Mouse (Mus musculus) embryonic facial prominence, embryonic 14.5 days (tissue): ENCODE data around the gene Ssna1. TPM values are rescaled to one million over a fixed set of nuclear protein-coding genes. Genes with fewer than 3 reads are reported as not detected.

Experiments used
- ATAC-seq: fragments of 200-750 bp; cut with Nextera tagmentation; 2 replicates; pipeline ENCODE4 v1.8.0; 2017; ENCODE audit warnings: low read depth, moderate number of reproducible peaks, moderate TSS enrichment
- DNase-seq: peaks from one replicate; pipeline ENCODE4 v3.0.0-alpha.2; 2015; ENCODE audit warnings: low spot score
- H3K27ac ChIP-seq: fragments of 300-500 bp; sonication (generic); replicated peaks from 2 replicates; pipeline ENCODE4 v1.5.1; 2014; ENCODE audit warnings: low read depth, mild to moderate bottlenecking, low read length, moderate library complexity
- H3K27me3 ChIP-seq: fragments of 300-500 bp; sonication (generic); replicated peaks from 2 replicates; pipeline ENCODE4 v1.6.1; 2014; ENCODE audit warnings: low read length; ENCODE audit not compliant: control insufficient read depth, insufficient read depth
- H3K36me3 ChIP-seq: fragments of 300-500 bp; sonication (generic); 2 replicates; pipeline ENCODE4 v1.6.1; 2014; ENCODE audit warnings: low read length, mixed read lengths; ENCODE audit not compliant: control insufficient read depth, insufficient read depth
- H3K4me1 ChIP-seq: fragments of 300-500 bp; sonication (generic); 2 replicates; pipeline ENCODE4 v1.6.1; 2014; ENCODE audit warnings: antibody characterized with exemption, low read length; ENCODE audit not compliant: control insufficient read depth, insufficient read depth
- H3K4me2 ChIP-seq: fragments of 300-500 bp; sonication (generic); 2 replicates; pipeline ENCODE4 v1.6.1; 2014; ENCODE audit warnings: low read depth, mild to moderate bottlenecking, low read length, moderate library complexity, mixed read lengths
- H3K4me3 ChIP-seq: fragments of 300-500 bp; sonication (generic); 2 replicates; pipeline ENCODE4 v1.5.1; 2014; ENCODE audit warnings: low read depth, mild to moderate bottlenecking, low read length
- H3K9ac ChIP-seq: fragments of 300-500 bp; sonication (generic); 2 replicates; pipeline ENCODE4 v1.6.1; 2014; ENCODE audit warnings: low read depth, mild to moderate bottlenecking, low read length, moderate library complexity, mixed read lengths
- H3K9me3 ChIP-seq: fragments of 300-500 bp; sonication (generic); 2 replicates; pipeline ENCODE4 v1.6.1; 2016; ENCODE audit warnings: low read length; ENCODE audit not compliant: control insufficient read depth
- WGBS: fragments of 180-500 bp; shearing (Covaris S2); extraction: QIAGEN DNeasy Blood & Tissue Kit; methylation state at CpG from one replicate; pipeline ENCODE4 v1.1.7; 2014; 5-methylcytosine and 5-hydroxymethylcytosine counted together
- polyA plus RNA-seq: library from polyadenylated mRNA; unstranded; fragments of >200 nt; fragmentation: Nextera tagmentation; extraction: Ambion mirVana; gene quantifications from 2 replicates; pipeline ENCODE4 v1.2.1, GENCODE M21; 2014

Ssna1 gene
- polyA plus RNA-seq, 1 experiment from 2014 or later = 240 TPM

DNA sequence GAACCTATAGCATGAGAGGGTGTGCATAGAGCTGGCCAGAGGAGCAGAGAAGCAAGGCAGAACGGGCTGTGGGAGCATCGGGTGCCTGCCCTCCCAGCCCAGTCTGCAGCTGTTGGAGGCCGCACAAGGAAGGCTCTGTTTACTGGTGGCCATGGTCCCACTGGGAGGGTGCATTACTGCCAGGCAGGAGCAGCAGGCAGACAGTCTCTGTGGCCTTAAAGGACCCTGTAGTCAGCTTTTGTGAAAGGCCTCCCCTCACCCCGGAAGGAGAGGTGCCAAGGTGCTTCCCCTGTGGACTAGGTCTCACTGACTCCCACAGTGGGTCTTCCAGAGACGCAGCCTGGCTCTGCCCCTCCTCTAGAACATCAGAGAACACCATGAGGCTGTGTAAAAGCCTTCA lies 45.4 kb downstream of the Ssna1 start:
- Histone ChIP-seq H3K36me3 (peaks cover 4% of the 10 kb centered on the region), H3K27me3 (no peaks in the 10 kb centered on the region), H3K27ac (no peak overlapping the region; the same call in 1 of the 2 replicates), H3K9ac (0 out of 2 replicates have a peak overlapping the region, but pooled peaks have one; percentile 30), H3K4me3 (no peak overlapping the region), H3K9me3 (no peaks in the 10 kb centered on the region), H3K4me1 (peaks cover 17% of the 10 kb centered on the region), H3K4me2 (no peak overlapping the region)
- WGBS = 76% methylated on average over 5 of the region's 5 CpGs
- ATAC-seq = no peak
- DNase-seq = peak; percentile 30

DNA sequence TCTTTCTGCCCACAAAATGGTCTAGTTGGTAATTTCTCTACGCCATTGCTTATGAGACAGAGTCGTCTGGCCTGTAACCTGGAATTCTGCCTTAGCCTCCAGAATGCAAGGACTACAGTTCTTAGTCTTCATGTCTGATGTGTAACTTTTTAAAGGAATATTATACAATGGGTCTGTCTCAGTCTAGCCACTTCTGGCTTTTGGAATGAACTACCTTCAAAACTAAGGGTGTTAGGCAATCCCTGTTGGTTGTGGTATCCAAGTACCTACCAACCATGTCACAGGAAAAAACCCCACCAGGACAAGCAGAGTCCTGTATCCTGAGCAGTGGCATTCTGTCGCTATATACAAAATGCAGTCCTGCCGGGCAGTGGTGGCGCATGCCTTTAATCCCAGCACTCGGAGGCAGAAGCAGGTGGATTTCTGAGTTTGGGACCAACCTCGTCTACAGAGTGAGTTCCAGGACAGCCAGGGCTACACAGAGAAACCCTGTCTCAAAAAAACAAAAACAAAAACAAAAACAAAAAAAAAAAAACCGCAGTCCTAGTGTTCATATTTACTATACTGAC lies 46.3 kb downstream of the Ssna1 start:
- peak overlapping the region; percentile 97 for H3K27ac ChIP-seq
- peak overlapping the region; percentile 55; the same call in 1 of the 2 replicates for H3K4me3 ChIP-seq
- 0 out of 2 replicates have a peak overlapping the region, but pooled peaks have one; percentile 71 for H3K9ac ChIP-seq
- no peak for DNase-seq
- peak overlapping the region; percentile 50 for H3K4me2 ChIP-seq
- ATAC-seq = no peak
- H3K9me3 ChIP-seq = no peaks in the 10 kb centered on the region
- peaks cover 10% of the 10 kb centered on the region for H3K36me3 ChIP-seq
- 70% methylated on average over 8 of the region's 8 CpGs for WGBS
- H3K4me1 ChIP-seq = peaks cover 17% of the 10 kb centered on the region
- no peaks in the 10 kb centered on the region for H3K27me3 ChIP-seq

DNA sequence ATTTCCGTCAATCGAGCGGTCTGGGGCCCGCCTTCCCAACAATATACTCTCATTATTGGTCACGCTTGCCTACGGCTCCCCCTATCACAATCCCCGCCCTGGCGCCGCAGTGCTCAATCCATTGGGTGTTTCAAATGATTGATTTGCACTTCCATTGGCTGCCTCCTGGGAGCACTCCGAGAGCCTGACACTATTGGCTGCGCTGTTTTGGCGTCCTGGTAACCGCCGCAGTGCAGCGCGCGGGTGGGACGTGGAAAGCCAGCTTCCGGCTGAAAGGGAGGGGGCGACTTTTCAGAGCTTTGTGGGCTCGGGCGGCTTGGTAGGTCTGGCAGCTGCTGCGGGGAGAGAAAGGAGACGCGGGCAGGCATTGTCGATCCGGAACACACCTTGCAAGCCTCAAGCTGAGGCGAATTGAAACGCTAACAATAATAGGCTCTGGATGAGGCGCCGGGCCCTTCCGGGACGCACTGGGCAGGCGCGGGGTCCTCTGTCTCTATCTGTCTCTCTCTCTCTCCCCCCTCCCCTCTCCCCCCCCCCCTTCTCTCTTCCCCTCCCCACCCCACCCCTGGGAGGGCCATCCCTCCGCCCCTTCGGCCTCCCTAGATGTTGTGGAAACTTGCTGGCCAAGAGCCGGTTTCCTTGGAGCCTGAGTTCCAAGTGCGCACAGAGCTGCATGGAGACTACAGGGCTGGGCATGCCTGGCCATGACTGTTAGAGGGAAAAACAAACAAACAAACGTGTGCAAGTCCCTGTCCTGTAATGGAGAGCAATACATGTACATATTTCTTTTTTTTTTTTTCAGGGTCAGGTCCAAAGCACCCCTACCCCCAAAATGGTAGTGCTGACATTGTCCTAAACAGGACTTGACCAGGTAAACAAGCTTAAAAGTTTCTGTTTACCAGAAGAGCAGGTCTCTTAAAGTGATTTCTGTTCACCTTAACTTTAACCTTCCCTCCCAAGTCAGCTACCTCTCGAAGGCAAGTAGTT lies 47.2 kb downstream of the Ssna1 start:
- Histone ChIP-seq H3K9ac (peak overlapping the region; percentile 71), H3K4me1 (peaks cover 17% of the 10 kb centered on the region), H3K4me3 (peak overlapping the region; percentile 55), H3K27me3 (no peaks in the 10 kb centered on the region), H3K4me2 (peak overlapping the region; percentile 50), H3K9me3 (no peaks in the 10 kb centered on the region), H3K27ac (peak overlapping the region; percentile 97), H3K36me3 (peaks cover 10% of the 10 kb centered on the region)
- DNase-seq (peak; percentile 100), ATAC-seq (peak; percentile 97)
- WGBS = 2% methylated on average over 32 of the region's 41 CpGs

DNA sequence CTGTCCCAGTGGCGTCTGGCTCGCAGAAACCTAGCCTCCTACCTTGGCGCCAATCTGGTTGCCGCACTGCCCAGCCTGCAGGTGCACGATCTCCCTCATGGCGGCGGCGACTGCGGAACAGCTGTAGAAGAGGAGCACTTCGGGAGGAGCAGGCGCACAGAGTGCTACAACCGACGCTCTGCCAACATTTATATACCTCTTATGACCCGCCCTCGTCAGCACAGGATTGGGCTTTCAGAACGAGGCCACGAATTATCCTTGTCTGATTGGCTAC lies 47.8 kb downstream of the Ssna1 start, which contains the start of gene Tubb4b:
TSS of gene Tubb4b (minus strand) at position 211 of the 274 bp plus-strand sequence.
- H3K27ac ChIP-seq = peak within 1 kb of the TSS; percentile 97
- H3K4me1 ChIP-seq = peaks cover 17% of the 10 kb centered on the region
- WGBS = under 1% methylated on average over 12 of the region's 17 CpGs
- DNase-seq (no peak), ATAC-seq (no peak)
- H3K9ac ChIP-seq = peak within 1 kb of the TSS; percentile 89
- H3K9me3 ChIP-seq = no peaks in the 10 kb centered on the region
- no peaks in the 10 kb centered on the region for H3K27me3 ChIP-seq
- peaks cover 10% of the 10 kb centered on the region for H3K36me3 ChIP-seq
- H3K4me2 ChIP-seq = peak within 1 kb of the TSS; percentile 94
- peak within 1 kb of the TSS; percentile 91 for H3K4me3 ChIP-seq

DNA sequence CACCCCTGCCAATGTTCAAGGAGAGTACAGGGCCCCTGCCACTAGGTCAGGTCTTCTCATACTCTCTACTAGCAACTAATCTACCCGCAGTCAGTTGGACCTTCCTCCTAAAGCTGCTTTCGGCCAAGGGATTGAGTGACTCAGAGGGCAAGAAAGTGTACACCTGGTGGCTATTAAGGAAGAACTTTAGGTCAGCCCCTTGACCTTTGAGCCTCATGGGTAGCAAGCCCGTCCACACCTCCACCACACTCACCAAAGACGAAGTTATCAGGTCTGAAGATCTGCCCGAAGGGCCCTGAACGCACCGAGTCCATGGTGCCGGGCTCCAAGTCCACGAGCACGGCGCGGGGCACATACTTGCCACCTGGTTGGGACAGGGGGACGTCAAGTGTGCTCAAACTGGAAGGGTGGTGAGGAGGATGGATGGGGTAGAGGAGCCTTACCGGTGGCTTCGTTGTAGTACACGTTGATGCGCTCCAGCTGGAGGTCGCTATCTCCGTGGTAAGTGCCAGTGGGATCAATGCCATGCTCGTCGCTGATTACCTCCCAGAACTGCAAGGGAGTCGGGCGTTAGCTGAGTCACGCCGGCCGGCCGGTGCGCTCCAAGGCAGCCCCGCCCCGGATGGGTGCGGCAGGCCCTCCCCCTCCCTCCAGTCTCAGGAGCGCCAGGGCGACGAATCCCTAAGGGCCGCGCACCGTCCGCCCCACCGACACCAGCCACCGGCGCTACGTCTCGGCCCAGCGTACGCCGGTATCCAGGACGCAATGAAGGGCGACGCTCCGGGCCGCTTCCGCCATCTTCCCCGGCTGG lies 48.4 kb downstream of the Ssna1 start:
- H3K4me3 ChIP-seq = peak overlapping the region; percentile 91
- H3K4me1 ChIP-seq = peaks cover 15% of the 10 kb centered on the region
- peak overlapping the region; percentile 89 for H3K9ac ChIP-seq
- ATAC-seq = peak; percentile 10
- no peaks in the 10 kb centered on the region for H3K27me3 ChIP-seq
- H3K4me2 ChIP-seq = peak overlapping the region; percentile 94
- no peaks in the 10 kb centered on the region for H3K9me3 ChIP-seq
- DNase-seq = peak; percentile 71
- peaks cover 10% of the 10 kb centered on the region for H3K36me3 ChIP-seq
- under 1% methylated on average over 49 of the region's 53 CpGs for WGBS
- H3K27ac ChIP-seq = peak overlapping the region; percentile 91

DNA sequence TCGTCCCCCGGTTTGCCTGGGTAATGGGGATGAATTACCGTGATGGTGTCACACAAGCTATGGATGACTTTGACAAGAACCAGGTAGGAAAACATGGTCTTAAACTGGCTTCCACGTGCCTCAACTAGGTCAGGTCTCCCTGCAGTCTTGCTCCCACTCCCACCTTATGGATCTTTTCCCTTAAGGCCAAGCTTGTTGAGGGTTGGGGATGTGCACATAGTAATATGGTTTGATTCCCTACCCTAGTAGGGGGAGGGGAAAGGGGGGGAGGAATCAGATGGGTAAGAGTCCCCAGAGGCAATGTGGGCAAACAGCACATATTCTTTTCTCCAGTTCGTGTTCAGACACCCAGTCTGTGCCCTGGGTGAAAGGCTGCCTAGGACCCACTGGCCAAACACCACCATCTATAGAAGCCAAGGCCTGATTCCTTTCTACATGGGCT lies 50.9 kb downstream of the Ssna1 start:
- no peaks in the 10 kb centered on the region for H3K27me3 ChIP-seq
- no peak for ATAC-seq
- H3K27ac ChIP-seq = no peak overlapping the region
- peaks cover 11% of the 10 kb centered on the region; the same call in 1 of the 2 replicates for H3K4me1 ChIP-seq
- 71% methylated on average over 5 of the region's 5 CpGs for WGBS
- H3K36me3 ChIP-seq = peaks cover 10% of the 10 kb centered on the region
- no peaks in the 10 kb centered on the region for H3K9me3 ChIP-seq
- no peak for DNase-seq
- no peak overlapping the region for H3K9ac ChIP-seq
- H3K4me3 ChIP-seq = no peak overlapping the region
- H3K4me2 ChIP-seq = no peak overlapping the region

Other genes starting within 250 kb of the Ssna1 start
- gene Nsmf, start 218.1 kb downstream of the Ssna1 start, polyA plus RNA-seq = 55.5 and 56.2 TPM in 2 replicates
- 0.22 TPM in 1 of 2 replicates, not detected in the other for gene Entpd8, start 192.1 kb downstream of the Ssna1 start, polyA plus RNA-seq
- gene Noxa1, start 177.3 kb downstream of the Ssna1 start, polyA plus RNA-seq = 0.38 and 0.71 TPM in 2 replicates
- 16.5 and 20.9 TPM in 2 replicates for gene Nrarp, start 91.7 kb downstream of the Ssna1 start, polyA plus RNA-seq
- 7.5 and 7.8 TPM in 2 replicates for gene Tor4a, start 75.6 kb downstream of the Ssna1 start, polyA plus RNA-seq
- gene Nelfb, start 60.9 kb downstream of the Ssna1 start, polyA plus RNA-seq = 76.8 and 94.4 TPM in 2 replicates
- gene Stpg3, start 57.8 kb downstream of the Ssna1 start, polyA plus RNA-seq = not detected in 2 replicates
- gene Fam166a, start 53.7 kb downstream of the Ssna1 start, polyA plus RNA-seq = not detected in 2 replicates
- 429 and 461 TPM in 2 replicates for gene Tubb4b, start 47.7 kb downstream of the Ssna1 start, polyA plus RNA-seq
- gene Slc34a3, start 38.1 kb downstream of the Ssna1 start, polyA plus RNA-seq = not detected in 2 replicates
- not detected in 2 replicates for gene Rnf224, start 35.7 kb downstream of the Ssna1 start, polyA plus RNA-seq
- gene Rnf208, start 30.2 kb downstream of the Ssna1 start, polyA plus RNA-seq = 11.8 and 16.3 TPM in 2 replicates
- 3.2 and 10.2 TPM in 2 replicates for gene Cysrt1, start 30.0 kb downstream of the Ssna1 start, polyA plus RNA-seq
- 4.5 and 6.1 TPM in 2 replicates for gene AL732309.1, start 25.6 kb downstream of the Ssna1 start, polyA plus RNA-seq
- gene Tmem203, start 17.0 kb downstream of the Ssna1 start, polyA plus RNA-seq = 16.1 and 16.6 TPM in 2 replicates
- 4.6 and 5.1 TPM in 2 replicates for gene Tprn, start 9.8 kb downstream of the Ssna1 start, polyA plus RNA-seq
- gene Anapc2, start within 50 bp of the Ssna1 start, polyA plus RNA-seq = 104 and 113 TPM in 2 replicates
- gene Tmem210, start 15.7 kb upstream of the Ssna1 start, polyA plus RNA-seq = not detected in 2 replicates
- 2.3 and 5.1 TPM in 2 replicates for gene Lrrc26, start 17.5 kb upstream of the Ssna1 start, polyA plus RNA-seq
- gene Grin1, start 46.7 kb upstream of the Ssna1 start, polyA plus RNA-seq = 1.7 and 1.8 TPM in 2 replicates
- 74.7 and 75.0 TPM in 2 replicates for gene Man1b1, start 59.9 kb upstream of the Ssna1 start, polyA plus RNA-seq
- gene Dpp7, start 83.9 kb upstream of the Ssna1 start, polyA plus RNA-seq = 19.7 and 23.8 TPM in 2 replicates
- 20.8 and 20.9 TPM in 2 replicates for gene Uap1l1, start 93.2 kb upstream of the Ssna1 start, polyA plus RNA-seq
- gene Sapcd2, start 99.9 kb upstream of the Ssna1 start, polyA plus RNA-seq = 21.4 and 29.3 TPM in 2 replicates
- 11.3 and 12.9 TPM in 2 replicates for gene Entpd2, start 123.4 kb upstream of the Ssna1 start, polyA plus RNA-seq
- 75.1 TPM in 2 replicates for gene Npdc1, start 126.9 kb upstream of the Ssna1 start, polyA plus RNA-seq
- 0.10 and 0.11 TPM in 2 replicates for gene Fut7, start 150.8 kb upstream of the Ssna1 start, polyA plus RNA-seq
- 6.4 and 6.9 TPM in 2 replicates for gene Abca2, start 156.3 kb upstream of the Ssna1 start, polyA plus RNA-seq
- gene Clic3, start 184.4 kb upstream of the Ssna1 start, polyA plus RNA-seq = 11.2 and 22.7 TPM in 2 replicates
- gene Paxx, start 188.7 kb upstream of the Ssna1 start, polyA plus RNA-seq = 39.3 and 41.7 TPM in 2 replicates
- 156 and 191 TPM in 2 replicates for gene Ptgds, start 197.6 kb upstream of the Ssna1 start, polyA plus RNA-seq
- not detected in 2 replicates for gene Lcn12, start 221.5 kb upstream of the Ssna1 start, polyA plus RNA-seq
- 56.9 and 73.6 TPM in 2 replicates for gene Fbxw5, start 228.3 kb upstream of the Ssna1 start, polyA plus RNA-seq
- 5.0 and 5.1 TPM in 2 replicates for gene C8g, start 229.3 kb upstream of the Ssna1 start, polyA plus RNA-seq